Mouse (Mus musculus) neural tube, embryonic 11.5 days (tissue): ENCODE data around the gene Rorc. TPM values are rescaled to one million over a fixed set of nuclear protein-coding genes. Genes with fewer than 3 reads are reported as not detected.

Source experiments
- ATAC-seq: fragments of 200-750 bp; cut with Nextera tagmentation; 2 replicates; pipeline ENCODE4 v1.8.0; 2017; ENCODE audit warnings: moderate number of reproducible peaks, mild to moderate bottlenecking, moderate TSS enrichment, moderate library complexity; ENCODE audit not compliant: insufficient read depth, low FRiP score, low TSS enrichment
- DNase-seq: peaks from one replicate; pipeline ENCODE4 v3.0.0-alpha.2; 2015; ENCODE audit warnings: low spot score
- H3K27ac ChIP-seq: fragments of 300-500 bp; sonication (generic); 2 replicates; pipeline ENCODE4 v1.5.1; 2014; ENCODE audit warnings: low read depth, mild to moderate bottlenecking, low read length
- H3K27me3 ChIP-seq: fragments of 300-500 bp; sonication (generic); 2 replicates; pipeline ENCODE4 v1.6.1; 2014; ENCODE audit warnings: mild to moderate bottlenecking, low read length, mixed read lengths; ENCODE audit not compliant: control insufficient read depth, insufficient read depth
- H3K36me3 ChIP-seq: fragments of 300-500 bp; sonication (generic); 2 replicates; pipeline ENCODE4 v1.6.1; 2014; ENCODE audit warnings: mild to moderate bottlenecking, low read length, moderate library complexity, mixed read lengths; ENCODE audit not compliant: control insufficient read depth, insufficient read depth
- H3K4me1 ChIP-seq: fragments of 300-500 bp; sonication (generic); 2 replicates; pipeline ENCODE4 v1.6.1; 2014; ENCODE audit warnings: low read length, mixed read lengths; ENCODE audit not compliant: control insufficient read depth, insufficient read depth
- H3K4me2 ChIP-seq: fragments of 300-500 bp; sonication (generic); 2 replicates; pipeline ENCODE4 v1.6.1; 2014; ENCODE audit warnings: low read depth, mild to moderate bottlenecking, moderate library complexity
- H3K4me3 ChIP-seq: fragments of 300-500 bp; sonication (generic); 2 replicates; pipeline ENCODE4 v1.5.1; 2014; ENCODE audit warnings: low read depth, low read length
- H3K9ac ChIP-seq: fragments of 300-500 bp; sonication (generic); 2 replicates; pipeline ENCODE4 v1.6.1; 2014; ENCODE audit warnings: mild to moderate bottlenecking, low read length
- H3K9me3 ChIP-seq: fragments of 300-500 bp; sonication (generic); 2 replicates; pipeline ENCODE4 v1.6.1; 2016; ENCODE audit warnings: low read length; ENCODE audit not compliant: control insufficient read depth
- WGBS: fragments of 180-500 bp; shearing (Covaris S2); extraction: QIAGEN DNeasy Blood & Tissue Kit; methylation state at CpG from one replicate; pipeline ENCODE4 v1.1.7; 2014; 5-methylcytosine and 5-hydroxymethylcytosine counted together
- polyA plus RNA-seq: library from polyadenylated mRNA; unstranded; fragments of >200 nt; fragmentation: Nextera tagmentation; extraction: Ambion mirVana; gene quantifications from 2 replicates; pipeline ENCODE4 v1.2.1, GENCODE M21; 2014

Gene Rorc
- polyA plus RNA-seq, 1 experiment from 2014 or later, result not detected

- Histone ChIP-seq H3K27me3 (no peaks in the 10 kb centered on the region), H3K4me2 (no peak overlapping the region), H3K36me3 (no peaks in the 10 kb centered on the region), H3K4me1 (no peaks in the 10 kb centered on the region), H3K4me3 (no peak overlapping the region), H3K27ac (no peak overlapping the region), H3K9me3 (no peaks in the 10 kb centered on the region), H3K9ac (no peak overlapping the region)
- ATAC-seq (no peak), DNase-seq (no peak)
- WGBS, result 86% methylated on average over 5 of the region's 5 CpGs
Measured at GRCm38 (mm10) chr3:94382308-94382707, 9.7 kb downstream of the Rorc start.

- Histone ChIP-seq H3K27me3 (no peaks in the 10 kb centered on the region), H3K4me3 (no peak overlapping the region), H3K9ac (no peak overlapping the region), H3K4me2 (no peak overlapping the region), H3K9me3 (no peaks in the 10 kb centered on the region), H3K36me3 (no peaks in the 10 kb centered on the region), H3K27ac (no peak overlapping the region), H3K4me1 (no peaks in the 10 kb centered on the region)
- ATAC-seq (no peak), DNase-seq (no peak)
- 74% methylated on average over 3 of the region's 3 CpGs for WGBS
Measured at GRCm38 (mm10) chr3:94383476-94383875, 10.9 kb downstream of the Rorc start.

- H3K9ac ChIP-seq, result no peak overlapping the region
- H3K36me3 ChIP-seq, result no peaks in the 10 kb centered on the region
- no peak overlapping the region for H3K4me2 ChIP-seq
- H3K9me3 ChIP-seq, result no peaks in the 10 kb centered on the region
- DNase-seq, result no peak
- no peak overlapping the region for H3K27ac ChIP-seq
- H3K4me3 ChIP-seq, result no peak overlapping the region
- WGBS, result 49% methylated on average over 4 of the region's 4 CpGs
- no peaks in the 10 kb centered on the region for H3K4me1 ChIP-seq
- H3K27me3 ChIP-seq, result no peaks in the 10 kb centered on the region
- ATAC-seq, result no peak
Measured at GRCm38 (mm10) chr3:94386671-94387070, 14.1 kb downstream of the Rorc start.

- Histone ChIP-seq H3K27me3 (no peaks in the 10 kb centered on the region), H3K9ac (no peak overlapping the region), H3K4me1 (no peaks in the 10 kb centered on the region), H3K4me3 (no peak overlapping the region), H3K36me3 (no peaks in the 10 kb centered on the region), H3K27ac (no peak overlapping the region), H3K9me3 (no peaks in the 10 kb centered on the region), H3K4me2 (no peak overlapping the region)
- ATAC-seq (no peak), DNase-seq (no peak)
- WGBS, result 88% methylated on average over 10 of the region's 10 CpGs
Measured at GRCm38 (mm10) chr3:94387391-94387790, 14.8 kb downstream of the Rorc start.

- no peak for ATAC-seq
- WGBS, result 77% methylated on average over 5 of the region's 5 CpGs
Measured at GRCm38 (mm10) chr3:94388047-94388446, 15.5 kb downstream of the Rorc start.

GRCm38 (mm10) chr3:94389420-94389819, 16.8 kb downstream of the Rorc start:
- Histone ChIP-seq H3K4me1 (no peaks in the 10 kb centered on the region), H3K9ac (no peak overlapping the region), H3K9me3 (no peaks in the 10 kb centered on the region), H3K27ac (no peak overlapping the region), H3K4me2 (no peak overlapping the region), H3K4me3 (no peak overlapping the region), H3K36me3 (no peaks in the 10 kb centered on the region), H3K27me3 (no peaks in the 10 kb centered on the region)
- ATAC-seq (no peak), DNase-seq (no peak)
- WGBS, result 97% methylated on average over 16 of the region's 16 CpGs

More at GRCm38 (mm10) chr3:94388047-94388446, 15.5 kb downstream of the Rorc start:
- H3K36me3 ChIP-seq, result no peaks in the 10 kb centered on the region
- no peaks in the 10 kb centered on the region for H3K4me1 ChIP-seq
- no peak overlapping the region for H3K4me2 ChIP-seq
- no peak overlapping the region for H3K4me3 ChIP-seq
- no peaks in the 10 kb centered on the region for H3K9me3 ChIP-seq
- no peak for DNase-seq
- no peaks in the 10 kb centered on the region for H3K27me3 ChIP-seq
- H3K27ac ChIP-seq, result no peak overlapping the region
- H3K9ac ChIP-seq, result no peak overlapping the region

- Histone ChIP-seq H3K9me3 (no peaks in the 10 kb centered on the region), H3K36me3 (no peaks in the 10 kb centered on the region), H3K4me1 (no peaks in the 10 kb centered on the region), H3K4me2 (no peak overlapping the region), H3K9ac (no peak overlapping the region), H3K27me3 (no peaks in the 10 kb centered on the region), H3K4me3 (no peak overlapping the region), H3K27ac (no peak overlapping the region)
- WGBS, result 78% methylated on average over 5 of the region's 5 CpGs
- DNase-seq, result no peak
- ATAC-seq, result no peak
Measured at GRCm38 (mm10) chr3:94391001-94391400, 18.4 kb downstream of the Rorc start.

GRCm38 (mm10) chr3:94392128-94392527, 19.5 kb downstream of the Rorc start:
- Histone ChIP-seq H3K9me3 (no peaks in the 10 kb centered on the region), H3K27ac (no peak overlapping the region), H3K4me3 (no peak overlapping the region), H3K27me3 (no peaks in the 10 kb centered on the region), H3K9ac (no peak overlapping the region), H3K36me3 (no peaks in the 10 kb centered on the region), H3K4me2 (no peak overlapping the region), H3K4me1 (no peaks in the 10 kb centered on the region)
- 83% methylated on average over 2 of the region's 2 CpGs for WGBS
- DNase-seq (no peak), ATAC-seq (no peak)

GRCm38 (mm10) chr3:94393049-94393448, 20.5 kb downstream of the Rorc start:
- ATAC-seq (no peak), DNase-seq (no peak)
- H3K4me3 ChIP-seq, result no peak overlapping the region
- no peak overlapping the region for H3K9ac ChIP-seq
- no peak overlapping the region for H3K27ac ChIP-seq
- no peak overlapping the region for H3K4me2 ChIP-seq
- no peaks in the 10 kb centered on the region for H3K4me1 ChIP-seq
- WGBS, result 71% methylated on average over 4 of the region's 4 CpGs
- H3K36me3 ChIP-seq, result no peaks in the 10 kb centered on the region
- H3K27me3 ChIP-seq, result no peaks in the 10 kb centered on the region
- H3K9me3 ChIP-seq, result no peaks in the 10 kb centered on the region
